9 mouse cellular contexts compared by ENCODE assay signal in genomic region chr12:21188880-21189279, GRCm38 (mm10).
A peak's percentile ranks its signal among the peaks of the same experiment; 100 is the strongest.
DNase-seq lines count a peak whose midpoint lies in the region; ATAC-seq and TF ChIP-seq lines count a peak whose summit lies in the region.
"Had no signal": no experiment of that assay in that cellular context is flagged by ENCODE, and none has a peak within 500 bp of the region (broad histone marks: within the 10 kb centered on the region; RNA-seq: fewer than 3 reads in every experiment).

No protein-coding gene starts in this region.

- 0 out of 2 replicates have a peak, but pooled peaks have one; percentile 19 for ATAC-seq in midbrain, embryonic 13.5 days
- no peak for ATAC-seq in midbrain, embryonic 11.5 days (ENCODE audit: low FRiP score)
- ATAC-seq in neural tube, embryonic 15.5 days (ENCODE audit: low FRiP score): 0 out of 2 replicates have a peak, but pooled peaks have one; percentile 7

- H3K9me3 ChIP-seq in midbrain, embryonic 13.5 days: no peaks in the 10 kb centered on the region
- no peaks in the 10 kb centered on the region for H3K9me3 ChIP-seq in midbrain, embryonic 11.5 days (ENCODE audit: control insufficient read depth, low read length)
- no peaks in the 10 kb centered on the region for H3K9me3 ChIP-seq in neural tube, embryonic 15.5 days (replicated peaks)
- no peaks in the 10 kb centered on the region for H3K9me3 ChIP-seq in forebrain, embryonic 10.5 days
- H3K9me3 ChIP-seq: hindbrain, embryonic 15.5 days had no signal

- no peaks in the 10 kb centered on the region for H3K4me1 ChIP-seq in midbrain, embryonic 13.5 days (replicated peaks)
- no peaks in the 10 kb centered on the region for H3K4me1 ChIP-seq in midbrain, embryonic 11.5 days (ENCODE audit: control insufficient read depth, insufficient read depth, low read length)
- H3K4me1 ChIP-seq in kidney, adult 2 months (ENCODE audit: control insufficient read depth, insufficient read depth, low read length): no peaks in the 10 kb centered on the region
- H3K4me1 ChIP-seq in neural tube, embryonic 15.5 days: 0 out of 2 replicates have a peak, but pooled peaks cover 5% of the 10 kb centered on the region
- H3K4me1 ChIP-seq in forebrain, embryonic 10.5 days: peaks cover 8% of the 10 kb centered on the region; the same call in 1 of the 2 replicates
- H3K4me1 ChIP-seq: hindbrain, embryonic 15.5 days had no signal

- 70% methylated on average over 4 of the region's 4 CpGs for WGBS in midbrain, embryonic 13.5 days
- 63% methylated on average over 4 of the region's 4 CpGs for WGBS in midbrain, embryonic 11.5 days
- WGBS in kidney, adult 2 months: 44% methylated on average over 4 of the region's 4 CpGs
- 63% methylated on average over 4 of the region's 4 CpGs for WGBS in neural tube, embryonic 15.5 days
- 68% methylated on average over 4 of the region's 4 CpGs for WGBS in forebrain, embryonic 10.5 days

- H3K4me3 ChIP-seq in midbrain, embryonic 13.5 days (replicated peaks): no peak overlapping the region
- H3K4me3 ChIP-seq in midbrain, embryonic 11.5 days (ENCODE audit: low read depth, low read length): no peak overlapping the region
- no peak overlapping the region for H3K4me3 ChIP-seq in kidney, adult 2 months (ENCODE audit: insufficient read depth, low read depth, low read length)
- H3K4me3 ChIP-seq in neural tube, embryonic 15.5 days (replicated peaks): no peak overlapping the region
- H3K4me3 ChIP-seq in forebrain, embryonic 10.5 days: no peak overlapping the region
- H3K4me3 ChIP-seq: hindbrain, embryonic 15.5 days had no signal

- H3K36me3 ChIP-seq in midbrain, embryonic 13.5 days: peaks cover 19% of the 10 kb centered on the region
- H3K36me3 ChIP-seq in midbrain, embryonic 11.5 days (ENCODE audit: control insufficient read depth, insufficient read depth, low read length): no peaks in the 10 kb centered on the region; the same call in 1 of the 2 replicates
- H3K36me3 ChIP-seq in kidney, adult 2 months (ENCODE audit: control insufficient read depth, insufficient read depth, low read length): no peaks in the 10 kb centered on the region
- 0 out of 2 replicates have a peak, but pooled peaks cover 2% of the 10 kb centered on the region for H3K36me3 ChIP-seq in neural tube, embryonic 15.5 days
- H3K36me3 ChIP-seq in forebrain, embryonic 10.5 days (replicated peaks): peaks cover 67% of the 10 kb centered on the region
- H3K36me3 ChIP-seq: hindbrain, embryonic 15.5 days had no signal

- H3K27ac ChIP-seq in midbrain, embryonic 13.5 days: no peak overlapping the region
- H3K27ac ChIP-seq in midbrain, embryonic 11.5 days (ENCODE audit: low read depth, low read length): no peak overlapping the region
- no peak overlapping the region for H3K27ac ChIP-seq in kidney, adult 2 months (ENCODE audit: insufficient read depth, low read depth, low read length)
- no peak overlapping the region for H3K27ac ChIP-seq in neural tube, embryonic 15.5 days (replicated peaks)
- no peak overlapping the region for H3K27ac ChIP-seq in forebrain, embryonic 10.5 days
- H3K27ac ChIP-seq: hindbrain, embryonic 15.5 days had no signal

- TF ChIP-seq CTCF in kidney, adult 2 months (conservative IDR thresholded peaks at IDR 0.05; ENCODE audit: insufficient read depth, insufficient read length, low read depth, low read length): no peak

- DNase-seq in cerebellum, adult 18-20 months: peak; percentile 36 to 44
- no peak for DNase-seq in cerebellum, adult 8-10 months
- no peak for DNase-seq in midbrain, embryonic 11.5 days (ENCODE audit: low spot score, missing footprints)
- DNase-seq in kidney, adult 2 months: peak; percentile 87
- no peak for DNase-seq in forebrain, embryonic 10.5 days (ENCODE audit: extremely low spot score, low spot score)
- no peak for DNase-seq in layer of hippocampus, adult 9-10 months (ENCODE audit: low spot score)

- H3K27me3 ChIP-seq in midbrain, embryonic 13.5 days: no peaks in the 10 kb centered on the region
- no peaks in the 10 kb centered on the region for H3K27me3 ChIP-seq in midbrain, embryonic 11.5 days (ENCODE audit: control insufficient read depth, insufficient read depth, low read length)
- no peaks in the 10 kb centered on the region for H3K27me3 ChIP-seq in kidney, adult 2 months (replicated peaks; ENCODE audit: control insufficient read depth, insufficient read depth, low read length)
- no peaks in the 10 kb centered on the region for H3K27me3 ChIP-seq in neural tube, embryonic 15.5 days (replicated peaks)
- H3K27me3 ChIP-seq in forebrain, embryonic 10.5 days (ENCODE audit: poor library complexity, severe bottlenecking): no peaks in the 10 kb centered on the region
- H3K27me3 ChIP-seq: hindbrain, embryonic 15.5 days had no signal

- no peak overlapping the region for H3K9ac ChIP-seq in midbrain, embryonic 13.5 days (replicated peaks)
- H3K9ac ChIP-seq in midbrain, embryonic 11.5 days (ENCODE audit: low read length): no peak overlapping the region
- no peak overlapping the region for H3K9ac ChIP-seq in neural tube, embryonic 15.5 days (replicated peaks)
- H3K9ac ChIP-seq: hindbrain, embryonic 15.5 days had no signal

- TF ChIP-seq POLR2A in kidney, adult 2 months (IDR thresholded peaks at IDR 0.05; ENCODE audit: low read depth, low read length): no peak

- no peak overlapping the region for H3K4me2 ChIP-seq in midbrain, embryonic 13.5 days (replicated peaks)
- H3K4me2 ChIP-seq in midbrain, embryonic 11.5 days: no peak overlapping the region
- no peak overlapping the region for H3K4me2 ChIP-seq in neural tube, embryonic 15.5 days
- H3K4me2 ChIP-seq: hindbrain, embryonic 15.5 days had no signal

Comparison
In these comparisons a context has a peak if more than half of its experiments do, and no peak if none do; other contexts are left out.
1. DNase-seq: peak in cerebellum, adult 18-20 months (2 of 2) and kidney, adult 2 months (single experiment); none in cerebellum, adult 8-10 months (single experiment), midbrain, embryonic 11.5 days (single experiment), forebrain, embryonic 10.5 days (single experiment) and layer of hippocampus, adult 9-10 months (single experiment).